Mouse (Mus musculus): ENCODE data around the gene Mycbpap. TPM values are rescaled to one million over a fixed set of nuclear protein-coding genes. Genes with fewer than 3 reads are reported as not detected.

The Mycbpap gene
- polyA plus RNA-seq, 1 experiment from 2014 or later: 2.0 TPM

DNA sequence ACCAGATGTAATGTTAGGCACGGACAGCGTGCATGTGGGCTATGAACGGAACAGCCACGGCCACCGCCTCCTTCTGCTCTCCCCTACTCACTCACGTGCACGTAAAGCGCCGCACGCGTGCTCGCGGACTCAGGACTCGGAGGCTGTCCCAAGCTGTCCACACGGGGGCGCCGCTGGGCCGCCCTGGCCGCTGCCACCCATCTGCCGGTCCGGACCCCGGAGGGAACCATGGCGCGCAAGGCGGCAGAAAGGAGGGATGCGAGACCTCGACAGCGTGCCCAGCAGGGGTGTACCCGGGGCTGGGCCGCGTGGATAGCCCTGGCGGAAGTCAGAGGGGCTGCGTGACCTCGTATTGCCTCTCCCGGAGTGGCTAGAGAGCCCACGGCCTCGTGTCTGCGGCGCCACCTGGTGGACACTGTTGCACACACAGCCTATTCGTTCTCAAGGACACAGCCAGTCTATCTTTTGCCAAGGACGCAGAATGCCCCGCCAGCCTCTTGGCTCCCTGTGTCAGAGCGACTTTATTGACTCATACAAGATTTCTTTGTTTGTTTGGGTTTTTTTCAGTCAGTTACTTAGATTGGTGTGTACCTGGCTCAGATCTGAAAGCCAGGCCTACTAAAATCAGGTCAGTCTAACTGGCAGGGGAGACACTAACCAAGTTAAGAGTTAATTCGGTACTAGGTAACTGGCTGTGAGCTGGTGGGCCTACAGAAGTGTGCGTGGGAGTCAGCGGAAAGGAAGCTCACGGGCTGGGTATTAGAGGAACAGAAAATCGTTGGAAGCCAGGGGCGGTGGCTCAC, 27.5 kb upstream of the Mycbpap start, which contains the start of gene Rsad1:
Gene Rsad1 (minus strand): TSS at position 368 of the 803 bp plus-strand sequence.
- Histone ChIP-seq H3K36me3 (no peaks in the 10 kb centered on the region), H3K9me3 (replicated peaks) (no peaks in the 10 kb centered on the region), H3K4me2 (peak within 1 kb of the TSS; percentile 95), H3K27me3 (replicated peaks) (no peaks in the 10 kb centered on the region), H3K9ac (replicated peaks) (peak within 1 kb of the TSS; percentile 59), H3K4me1 (peaks cover 20% of the 10 kb centered on the region), H3K4me3 (replicated peaks) (peak within 1 kb of the TSS; percentile 68), H3K27ac (replicated peaks) (peak within 1 kb of the TSS; percentile 94)
- WGBS: 5% methylated on average over 49 of the region's 49 CpGs
- peak; percentile 91 for ATAC-seq (ENCODE audit: low FRiP score)

DNA sequence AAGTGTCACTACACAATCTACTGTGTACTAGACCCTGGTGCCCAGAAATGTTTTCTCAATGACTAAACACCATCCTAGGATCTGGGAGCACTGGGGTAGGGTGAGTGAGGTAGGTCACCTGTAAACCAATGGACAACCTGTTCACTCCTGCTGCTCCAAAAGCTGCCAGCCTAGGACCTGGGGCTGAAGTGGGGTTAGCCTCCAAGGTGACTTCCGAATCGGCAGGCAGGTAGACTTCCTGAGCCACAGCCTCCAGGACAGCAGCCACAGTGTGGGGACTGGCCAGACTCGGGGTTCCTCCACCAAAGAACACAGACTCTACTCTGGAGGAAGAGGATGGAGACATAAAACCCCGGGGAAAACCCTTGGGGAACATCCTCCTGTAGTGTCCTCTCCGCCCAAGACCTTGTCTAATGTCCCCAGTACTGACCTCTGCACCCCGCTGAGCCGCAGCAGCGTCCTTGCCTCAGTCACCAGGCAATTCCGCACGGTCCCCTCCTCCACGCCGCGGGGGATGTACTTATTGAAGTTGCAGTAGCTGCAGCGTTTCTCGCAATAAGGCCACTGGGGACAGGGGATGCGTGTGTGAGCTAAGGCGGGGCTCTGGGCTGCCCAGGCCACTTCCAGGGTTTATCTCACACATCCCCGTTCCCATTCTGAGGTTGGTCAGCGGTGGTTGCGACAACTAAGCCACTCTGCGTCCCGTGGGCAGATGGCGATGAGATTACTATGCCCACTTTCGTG, 26.7 kb upstream of the Mycbpap start:
- Histone ChIP-seq H3K4me1 (peaks cover 24% of the 10 kb centered on the region), H3K36me3 (0 out of 2 replicates have a peak, but pooled peaks cover 3% of the 10 kb centered on the region), H3K4me3 (replicated peaks) (peak overlapping the region; percentile 68), H3K4me2 (peak overlapping the region; percentile 95), H3K27ac (replicated peaks) (peak overlapping the region; percentile 94), H3K9ac (replicated peaks) (peak overlapping the region; percentile 59), H3K9me3 (replicated peaks) (no peaks in the 10 kb centered on the region), H3K27me3 (replicated peaks) (no peaks in the 10 kb centered on the region)
- peak; percentile 67 for ATAC-seq (ENCODE audit: low FRiP score)
- 9% methylated on average over 24 of the region's 24 CpGs for WGBS

GRCm38 (mm10) chr11:94547271-94547670, 25.7 kb upstream of the Mycbpap start:
- Histone ChIP-seq H3K9me3 (replicated peaks) (no peaks in the 10 kb centered on the region), H3K4me1 (peaks cover 24% of the 10 kb centered on the region), H3K27ac (replicated peaks) (no peak overlapping the region), H3K27me3 (replicated peaks) (no peaks in the 10 kb centered on the region), H3K4me2 (no peak overlapping the region), H3K9ac (replicated peaks) (no peak overlapping the region), H3K4me3 (replicated peaks) (no peak overlapping the region), H3K36me3 (0 out of 2 replicates have a peak, but pooled peaks cover 8% of the 10 kb centered on the region)
- WGBS: 94% methylated on average over 6 of the region's 6 CpGs
- no peak for ATAC-seq (ENCODE audit: low FRiP score)

GRCm38 (mm10) chr11:94546381-94546780, 24.8 kb upstream of the Mycbpap start:
- no peak overlapping the region for H3K4me2 ChIP-seq
- ATAC-seq (ENCODE audit: low FRiP score): no peak
- H3K36me3 ChIP-seq: 0 out of 2 replicates have a peak, but pooled peaks cover 9% of the 10 kb centered on the region
- no peak overlapping the region for H3K9ac ChIP-seq (replicated peaks)
- no peak overlapping the region for H3K27ac ChIP-seq (replicated peaks)
- no peaks in the 10 kb centered on the region for H3K27me3 ChIP-seq (replicated peaks)
- WGBS: 97% methylated on average over 5 of the region's 5 CpGs
- H3K4me3 ChIP-seq (replicated peaks): no peak overlapping the region
- peaks cover 24% of the 10 kb centered on the region for H3K4me1 ChIP-seq
- no peaks in the 10 kb centered on the region for H3K9me3 ChIP-seq (replicated peaks)

GRCm38 (mm10) chr11:94544422-94544821, 22.9 kb upstream of the Mycbpap start:
- H3K27me3 ChIP-seq (replicated peaks): no peaks in the 10 kb centered on the region
- 50% methylated on average over 18 of the region's 18 CpGs for WGBS
- H3K4me1 ChIP-seq: peaks cover 22% of the 10 kb centered on the region
- H3K4me2 ChIP-seq: peak overlapping the region; percentile 24
- H3K9me3 ChIP-seq (replicated peaks): no peaks in the 10 kb centered on the region
- H3K36me3 ChIP-seq: 0 out of 2 replicates have a peak, but pooled peaks cover 9% of the 10 kb centered on the region
- ATAC-seq (ENCODE audit: low FRiP score): no peak
- no peak overlapping the region for H3K27ac ChIP-seq (replicated peaks)
- no peak overlapping the region for H3K9ac ChIP-seq (replicated peaks)
- H3K4me3 ChIP-seq (replicated peaks): no peak overlapping the region

DNA sequence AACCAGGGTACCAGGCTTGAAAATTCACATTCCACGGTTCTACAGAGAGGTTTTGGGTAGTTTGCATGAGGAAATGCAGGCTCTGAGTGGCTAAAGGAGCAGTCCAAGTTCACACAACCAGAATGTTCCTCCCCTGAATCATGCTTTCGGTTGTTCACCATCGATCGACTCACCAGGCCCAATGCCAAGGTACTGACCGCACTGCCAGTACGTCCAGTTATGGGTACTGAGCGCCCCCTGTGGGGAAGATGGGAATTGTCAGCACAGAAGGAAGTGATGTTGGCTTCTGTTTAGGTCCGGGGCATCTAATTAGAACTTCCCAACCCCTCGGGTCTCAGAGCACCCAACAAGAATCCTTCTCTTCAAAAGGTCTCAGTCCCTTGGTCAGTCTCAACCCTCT, 22.4 kb upstream of the Mycbpap start:
- H3K27ac ChIP-seq (replicated peaks): no peak overlapping the region
- H3K4me1 ChIP-seq: peaks cover 19% of the 10 kb centered on the region
- no peaks in the 10 kb centered on the region for H3K27me3 ChIP-seq (replicated peaks)
- WGBS: 25% methylated on average over 9 of the region's 9 CpGs
- H3K4me2 ChIP-seq: peak overlapping the region; percentile 24
- 0 out of 2 replicates have a peak, but pooled peaks cover 9% of the 10 kb centered on the region for H3K36me3 ChIP-seq
- no peak for ATAC-seq (ENCODE audit: low FRiP score)
- no peak overlapping the region for H3K4me3 ChIP-seq (replicated peaks)
- H3K9me3 ChIP-seq (replicated peaks): no peaks in the 10 kb centered on the region
- H3K9ac ChIP-seq (replicated peaks): no peak overlapping the region

- Histone ChIP-seq H3K4me3 (replicated peaks) (no peak overlapping the region), H3K9ac (replicated peaks) (no peak overlapping the region), H3K9me3 (replicated peaks) (no peaks in the 10 kb centered on the region), H3K27ac (replicated peaks) (no peak overlapping the region), H3K4me2 (no peak overlapping the region), H3K36me3 (0 out of 2 replicates have a peak, but pooled peaks cover 9% of the 10 kb centered on the region), H3K27me3 (replicated peaks) (no peaks in the 10 kb centered on the region), H3K4me1 (peaks cover 18% of the 10 kb centered on the region)
- no peak for ATAC-seq (ENCODE audit: low FRiP score)
- 85% methylated on average over 12 of the region's 12 CpGs for WGBS
These were observed 21.8 kb upstream of the Mycbpap start for GRCm38 (mm10) chr11:94543344-94543743.

GRCm38 (mm10) chr11:94542400-94542799, 20.9 kb upstream of the Mycbpap start:
- 0 out of 2 replicates have a peak, but pooled peaks cover 9% of the 10 kb centered on the region for H3K36me3 ChIP-seq
- H3K4me1 ChIP-seq: peaks cover 13% of the 10 kb centered on the region; the same call in 1 of the 2 replicates
- no peak overlapping the region for H3K9ac ChIP-seq (replicated peaks)
- WGBS: 95% methylated on average over 4 of the region's 4 CpGs
- H3K27me3 ChIP-seq (replicated peaks): no peaks in the 10 kb centered on the region
- H3K4me3 ChIP-seq (replicated peaks): no peak overlapping the region
- no peaks in the 10 kb centered on the region for H3K9me3 ChIP-seq (replicated peaks)
- ATAC-seq (ENCODE audit: low FRiP score): no peak
- H3K27ac ChIP-seq (replicated peaks): no peak overlapping the region
- no peak overlapping the region for H3K4me2 ChIP-seq

GRCm38 (mm10) chr11:94539761-94540160, 18.2 kb upstream of the Mycbpap start:
- 77% methylated on average over 7 of the region's 7 CpGs for WGBS
- H3K36me3 ChIP-seq: 0 out of 2 replicates have a peak, but pooled peaks cover 9% of the 10 kb centered on the region
- peaks cover 11% of the 10 kb centered on the region; the same call in 1 of the 2 replicates for H3K4me1 ChIP-seq
- no peaks in the 10 kb centered on the region for H3K9me3 ChIP-seq (replicated peaks)
- no peak for ATAC-seq (ENCODE audit: low FRiP score)
- no peak overlapping the region for H3K4me3 ChIP-seq (replicated peaks)
- H3K27ac ChIP-seq (replicated peaks): no peak overlapping the region
- H3K4me2 ChIP-seq: no peak overlapping the region
- H3K27me3 ChIP-seq (replicated peaks): no peaks in the 10 kb centered on the region
- H3K9ac ChIP-seq (replicated peaks): no peak overlapping the region

- Histone ChIP-seq H3K4me1 (peaks cover 2% of the 10 kb centered on the region; the same call in 1 of the 2 replicates), H3K9me3 (replicated peaks) (no peaks in the 10 kb centered on the region), H3K9ac (replicated peaks) (no peak overlapping the region), H3K4me2 (no peak overlapping the region), H3K27me3 (replicated peaks) (no peaks in the 10 kb centered on the region), H3K4me3 (replicated peaks) (no peak overlapping the region), H3K36me3 (0 out of 2 replicates have a peak, but pooled peaks cover 9% of the 10 kb centered on the region), H3K27ac (replicated peaks) (no peak overlapping the region)
- WGBS: 69% methylated on average over 8 of the region's 8 CpGs
- ATAC-seq (ENCODE audit: low FRiP score): no peak
These were observed 17.3 kb upstream of the Mycbpap start for GRCm38 (mm10) chr11:94538733-94539292.

- Histone ChIP-seq H3K4me2 (no peak overlapping the region), H3K27me3 (replicated peaks) (no peaks in the 10 kb centered on the region), H3K27ac (replicated peaks) (no peak overlapping the region), H3K9ac (replicated peaks) (no peak overlapping the region), H3K9me3 (replicated peaks) (no peaks in the 10 kb centered on the region), H3K4me3 (replicated peaks) (no peak overlapping the region), H3K36me3 (no peaks in the 10 kb centered on the region), H3K4me1 (no peaks in the 10 kb centered on the region; the same call in 1 of the 2 replicates)
- WGBS: 83% methylated on average over 8 of the region's 8 CpGs
- no peak for ATAC-seq (ENCODE audit: low FRiP score)
These were observed 11.6 kb upstream of the Mycbpap start for GRCm38 (mm10) chr11:94533171-94533570.
